Mouse (Mus musculus) gastrocnemius, adult 18-20 months (tissue): ENCODE measurements around the gene Bex1. TPM values are rescaled to one million over a fixed set of nuclear protein-coding genes. Genes with fewer than 3 reads are reported as not detected.
A peak's percentile ranks its signal among the peaks of the same experiment; 100 is the strongest.
"Not testable (repeated sequence)": the region's sequence is repeated elsewhere in the genome, so short reads cannot be mapped to it uniquely, and the experiment has no call there.

Experiments used
- DNase-seq: peaks from one replicate; pipeline ENCODE4 v3.0.0; 2021; ENCODE audit warnings: low spot score
- long read RNA-seq, 2 experiments: library from polyadenylated mRNA; stranded (forward); transcript quantifications; one replicate each; pipeline ENCODE4 v2.0.0; 2021
- total RNA-seq, 2 experiments: library from RNA; stranded (reverse); gene quantifications; 2 replicates each; pipeline ENCODE4 v1.2.3; 2021

Bex1 gene
- total RNA-seq: 10 to 100 TPM in 1 of 2 experiments, 1 to 10 TPM in 1; 8.6 to 43.9 TPM
- long read RNA-seq, experiment 1, transcript Bex1-201 (3 exons, 866 nt): major isoform, 9 of 24 reads
- long read RNA-seq, experiment 1, partial matches to known transcripts: 0 of 24 reads
- long read RNA-seq, experiment 1, other reads (novel, unspliced or antisense): 14 of 24 reads
- long read RNA-seq, experiment 2, transcript Bex1-201 (3 exons, 866 nt): major isoform, 12 of 28 reads
- long read RNA-seq, experiment 2, partial matches to known transcripts: 0 of 28 reads
- long read RNA-seq, experiment 2, other reads (novel, unspliced or antisense): 16 of 28 reads

GRCm38 (mm10) chrX:136214729-136215677 lies at the start of gene Bex1, which contains the start of gene Tceal7:
TSS of gene Bex1 (minus strand) at chrX:136215513.
TSS of gene Tceal7 (plus strand) at chrX:136214779.
- DNase-seq: not testable (repeated sequence)

DNA sequence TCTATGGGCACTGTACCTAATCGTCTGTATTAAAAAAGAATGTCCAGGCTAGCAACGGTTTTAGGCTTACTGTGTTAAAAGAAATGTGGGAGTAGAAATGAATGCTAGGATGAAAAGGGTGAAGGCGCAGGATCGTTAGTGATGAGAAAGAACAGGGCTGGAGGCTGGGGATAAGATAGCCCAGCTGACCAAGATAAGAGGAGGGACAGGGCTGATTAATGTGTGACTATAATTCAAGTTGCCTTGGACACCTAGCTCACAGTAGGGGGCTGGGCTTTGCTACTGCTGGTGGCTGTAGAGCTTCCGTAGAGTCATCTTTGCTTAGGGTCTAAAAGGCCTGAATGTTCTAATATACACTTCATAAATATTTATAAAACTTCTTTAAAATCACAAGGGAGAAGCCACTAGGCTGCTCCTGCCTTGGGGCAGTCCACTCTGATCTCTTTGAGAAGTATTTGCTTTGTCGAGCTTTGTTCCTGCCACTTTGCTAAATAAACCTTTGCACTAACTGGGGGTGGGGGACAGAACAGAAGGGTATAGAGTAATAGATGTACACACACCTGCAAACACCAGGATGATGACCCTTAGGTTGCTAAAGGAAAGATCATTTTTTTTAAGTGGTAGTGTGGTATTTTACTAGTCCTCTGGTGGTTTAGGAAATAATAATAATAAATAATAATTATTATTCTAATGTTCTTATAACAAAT lies 36.9 kb upstream of the Bex1 start:
- DNase-seq: no peak

GRCm38 (mm10) chrX:136249671-136250070 lies 34.4 kb upstream of the Bex1 start:
- DNase-seq: no peak

- DNase-seq: no peak
Measured at GRCm38 (mm10) chrX:136248811-136249210, 33.5 kb upstream of the Bex1 start.

GRCm38 (mm10) chrX:136245521-136246071 lies 30.3 kb upstream of the Bex1 start:
- no peak for DNase-seq

- DNase-seq: peak; percentile 55
Measured at GRCm38 (mm10) chrX:136244574-136245229, 29.4 kb upstream of the Bex1 start, which contains the start of gene Tceal9. TSS of gene Tceal9 (plus strand) at chrX:136245079.

DNA sequence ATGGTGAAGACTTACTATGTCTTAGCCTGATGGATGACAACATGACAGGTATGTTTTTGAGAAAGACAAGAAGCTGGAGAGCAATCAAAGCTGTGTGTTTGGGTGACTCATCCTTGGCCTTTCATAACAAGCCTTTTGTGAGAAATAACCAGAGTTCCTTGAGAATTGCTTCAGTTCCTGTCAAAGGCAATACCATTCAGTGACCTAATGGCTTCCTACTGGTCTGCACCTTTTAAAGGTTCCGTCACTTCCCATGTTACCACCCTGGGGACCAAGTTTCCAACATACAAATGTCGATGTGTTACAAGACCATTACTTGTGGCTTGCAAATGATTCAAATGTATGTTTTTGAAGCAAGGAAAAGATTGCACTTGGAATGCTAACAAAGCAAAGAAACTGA lies 27.9 kb upstream of the Bex1 start:
- no peak for DNase-seq

GRCm38 (mm10) chrX:136238118-136238517 lies 22.8 kb upstream of the Bex1 start:
- peak; percentile 16 for DNase-seq

DNA sequence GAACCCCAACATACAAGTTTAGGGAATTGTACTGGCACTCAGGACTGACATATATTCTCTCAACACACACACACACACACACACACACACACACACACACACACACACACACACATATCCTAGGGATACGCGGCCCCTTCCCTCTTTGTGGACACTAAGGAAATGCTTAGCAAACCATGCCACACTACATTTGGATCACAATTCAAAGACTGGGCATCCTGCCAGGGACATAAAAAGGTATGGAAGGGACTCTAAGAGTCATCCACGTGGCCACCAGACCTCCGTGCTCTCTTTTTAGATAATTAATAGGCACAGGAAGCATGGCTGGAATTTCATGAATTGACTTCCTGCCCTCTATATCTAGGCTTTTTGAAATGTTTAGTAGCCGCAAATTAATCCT lies 12.5 kb upstream of the Bex1 start:
- DNase-seq: no peak

- peak; percentile 29 for DNase-seq
Measured at GRCm38 (mm10) chrX:136223714-136224113, 8.4 kb upstream of the Bex1 start.

DNA sequence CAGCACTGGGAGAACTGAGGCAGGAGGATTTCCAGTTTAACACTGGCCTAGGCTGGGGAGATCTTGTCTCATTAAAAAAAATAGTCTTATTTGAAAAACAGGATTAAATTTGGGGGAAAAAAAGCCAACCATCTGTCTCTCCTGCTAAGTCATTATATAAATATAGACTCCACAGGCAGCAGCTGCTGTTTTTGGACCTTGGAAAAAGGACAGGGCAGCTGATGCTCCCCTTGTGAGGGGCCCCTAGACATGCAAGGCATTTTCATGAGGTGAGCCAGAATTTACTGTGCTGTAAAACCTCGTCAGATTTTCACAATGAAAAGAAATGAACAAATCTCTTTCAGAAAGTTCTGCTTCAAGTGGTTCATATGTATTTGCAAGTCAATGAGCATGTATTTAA lies 990 bp upstream of the Bex1 start:
- no peak for DNase-seq

DNA sequence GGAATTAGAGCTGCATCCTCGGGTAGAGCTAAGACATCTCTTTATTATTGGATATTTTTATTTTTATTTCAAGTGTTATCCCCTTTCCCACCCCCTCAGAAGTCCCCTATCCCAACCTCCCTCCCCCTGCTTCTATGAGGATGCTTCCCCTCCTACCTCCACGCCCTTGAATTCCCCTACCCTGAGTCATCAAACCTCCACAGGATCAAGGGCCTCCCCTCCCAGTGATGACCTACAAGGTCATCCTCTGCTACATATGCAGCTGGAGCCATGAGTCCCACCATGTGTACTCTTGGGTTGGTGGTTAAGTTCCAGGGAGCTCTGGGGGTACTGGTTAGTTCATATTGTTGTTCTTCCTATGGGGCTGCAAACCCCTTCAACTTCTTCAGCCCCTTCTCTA lies 1.9 kb downstream of the Bex1 start:
- no peak for DNase-seq

DNA sequence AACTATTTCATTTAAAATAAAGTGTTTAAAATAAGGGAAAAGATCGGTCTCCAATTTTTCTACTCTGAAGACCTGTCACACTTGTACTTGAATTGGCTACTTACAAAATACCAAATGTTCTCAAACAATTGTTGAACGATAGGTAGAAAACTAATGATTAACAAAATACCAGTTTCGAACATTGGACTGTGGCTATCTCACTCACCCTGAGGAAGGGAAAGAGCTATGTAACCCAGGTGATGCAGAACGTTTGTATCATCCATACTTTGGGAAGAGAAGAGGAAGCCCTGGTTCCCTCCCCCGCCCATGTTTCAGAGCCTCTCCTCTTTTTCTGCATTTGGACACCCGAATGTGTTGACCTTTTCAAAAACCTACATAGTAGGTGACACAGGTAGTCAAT lies 10.9 kb downstream of the Bex1 start:
- no peak for DNase-seq

DNA sequence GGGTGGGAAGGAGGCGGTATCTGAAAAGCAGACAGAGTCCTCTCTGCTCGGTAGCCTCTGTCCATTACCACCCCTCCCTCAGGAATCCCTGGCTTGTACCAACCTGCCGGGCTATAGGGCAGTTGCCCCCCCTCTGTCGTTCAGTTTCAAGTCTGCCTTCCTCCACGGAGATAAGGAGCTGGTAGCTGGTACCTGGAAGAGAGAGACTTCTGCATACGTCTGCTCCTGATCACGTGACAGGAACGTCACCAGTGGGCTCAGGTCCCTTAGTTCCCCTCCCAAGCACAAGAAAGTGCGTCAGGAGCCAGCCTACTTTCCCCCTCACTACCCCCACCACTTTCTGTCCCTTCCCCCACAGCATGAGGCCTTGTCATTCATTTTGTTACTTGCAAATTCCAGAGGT lies 11.6 kb downstream of the Bex1 start, which contains the start of gene Tceal5:
Gene Tceal5 (minus strand): TSS at position 213 of the 403 bp plus-strand sequence.
- DNase-seq: peak; percentile 32

GRCm38 (mm10) chrX:136203257-136203656 lies 12.1 kb downstream of the Bex1 start:
- no peak for DNase-seq

GRCm38 (mm10) chrX:136196873-136197272 lies 18.4 kb downstream of the Bex1 start:
- peak; percentile 10 for DNase-seq

DNA sequence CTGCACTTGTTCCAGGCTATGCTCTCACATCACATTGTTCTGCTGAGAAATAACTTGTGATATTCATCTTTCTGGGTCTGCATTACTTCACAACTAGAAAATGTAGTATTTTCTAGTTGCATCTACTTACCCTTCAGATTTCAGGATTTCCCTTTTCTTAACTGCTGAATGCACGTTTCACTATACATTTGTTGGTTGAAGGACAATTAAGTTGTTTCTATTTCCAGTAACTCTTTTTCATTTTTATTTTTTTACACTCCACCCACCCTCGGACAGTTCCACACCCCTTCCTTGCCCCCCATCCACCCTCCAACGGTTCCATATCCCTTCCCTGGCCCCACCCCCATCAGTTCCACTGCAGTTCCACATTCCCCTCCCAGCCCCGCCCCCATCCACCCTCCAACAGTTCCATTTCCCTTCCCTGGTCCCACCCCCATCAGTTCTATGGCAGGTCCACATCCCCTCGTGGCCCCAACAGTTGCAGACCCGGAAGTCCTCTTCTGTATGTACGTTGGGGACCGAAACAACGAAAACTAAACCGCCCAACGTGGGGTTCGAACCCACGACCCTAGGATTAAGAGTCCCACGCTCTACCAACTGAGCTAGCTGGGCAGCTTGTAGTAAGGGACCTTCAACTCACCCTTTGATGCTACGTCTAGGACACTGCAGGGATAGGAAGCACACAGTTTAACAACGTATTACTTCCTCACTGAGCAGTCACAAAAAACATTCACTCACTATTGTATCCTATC lies 19.9 kb downstream of the Bex1 start:
- DNase-seq: no peak

DNA sequence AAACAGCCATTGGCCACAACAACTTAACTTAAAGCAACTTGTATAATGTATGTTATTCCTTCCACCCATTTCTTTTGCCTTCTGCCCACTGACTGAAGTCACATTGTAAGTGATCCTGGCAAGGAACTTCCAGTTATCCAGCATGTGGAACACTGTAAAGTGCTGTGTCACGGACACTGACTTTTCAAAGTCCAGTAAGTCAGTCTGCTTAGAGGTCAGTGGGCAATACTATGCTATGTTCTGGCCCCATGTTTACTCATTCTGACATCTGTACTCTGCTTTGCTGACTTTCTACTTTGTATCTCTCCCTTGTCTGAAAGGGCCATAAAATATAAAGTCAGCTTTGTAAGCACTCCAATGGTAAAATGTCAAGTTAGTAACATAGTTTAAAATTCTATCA lies 32.2 kb downstream of the Bex1 start:
- no peak for DNase-seq

DNA sequence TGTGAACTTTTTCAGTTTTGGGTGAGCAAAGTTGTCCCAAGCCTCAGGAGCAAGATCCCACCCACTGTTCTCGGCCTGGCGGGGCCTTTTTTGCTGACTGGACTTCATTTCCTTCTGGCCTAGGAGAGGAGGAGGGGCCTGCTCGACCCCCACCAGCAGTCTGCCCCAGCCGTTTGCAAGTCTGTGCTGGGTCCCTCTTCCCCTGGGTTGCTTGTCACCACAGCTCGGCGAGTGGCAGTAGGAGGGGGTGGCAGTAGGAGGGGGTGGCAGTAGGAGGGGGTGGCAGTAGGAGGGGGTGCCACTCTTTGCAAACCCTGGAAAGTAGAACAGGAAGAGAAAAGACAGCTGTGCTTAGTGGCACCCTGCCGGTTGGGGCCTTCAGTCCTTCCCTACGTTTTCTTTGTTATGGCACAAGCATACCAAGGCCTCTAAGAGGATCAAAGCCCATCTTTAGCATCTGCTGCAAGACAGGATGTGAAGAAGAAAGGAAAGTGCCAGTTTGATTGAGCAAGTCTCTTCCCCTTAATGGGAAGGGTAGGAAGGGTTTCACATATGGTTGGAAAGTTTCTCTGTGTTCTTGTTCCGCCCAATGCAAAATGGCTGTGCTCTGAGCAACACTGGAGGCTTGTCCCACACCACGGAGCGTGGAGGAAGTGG lies 34.3 kb downstream of the Bex1 start:
- DNase-seq: no peak

DNA sequence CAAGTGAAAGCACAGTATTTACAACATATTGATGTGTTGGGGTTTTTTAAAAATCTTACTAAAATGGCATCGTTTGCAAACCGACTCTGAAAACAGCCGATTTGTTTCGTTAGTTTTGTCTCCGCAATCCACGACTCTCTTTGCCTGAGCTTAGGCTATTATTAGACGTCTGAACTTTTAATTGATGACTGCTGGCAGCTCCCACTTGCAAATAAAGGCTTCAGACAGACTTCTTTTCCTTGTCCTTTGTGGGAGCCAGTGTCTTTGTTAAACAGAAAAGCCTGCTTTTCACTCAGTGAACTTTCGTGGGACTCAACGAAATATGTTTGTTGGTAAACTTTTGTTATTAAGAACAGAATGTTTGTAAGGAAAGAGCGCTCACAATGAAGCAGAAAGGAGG lies 42.5 kb downstream of the Bex1 start:
- no peak for DNase-seq
